Mouse (Mus musculus): ENCODE results near the gene Hspa4l. TPM values are rescaled to one million over a fixed set of nuclear protein-coding genes. Genes with fewer than 3 reads are reported as not detected.

Hspa4l gene
- polyA plus RNA-seq, 1 experiment from 2014 or later = 10.3 TPM

DNA sequence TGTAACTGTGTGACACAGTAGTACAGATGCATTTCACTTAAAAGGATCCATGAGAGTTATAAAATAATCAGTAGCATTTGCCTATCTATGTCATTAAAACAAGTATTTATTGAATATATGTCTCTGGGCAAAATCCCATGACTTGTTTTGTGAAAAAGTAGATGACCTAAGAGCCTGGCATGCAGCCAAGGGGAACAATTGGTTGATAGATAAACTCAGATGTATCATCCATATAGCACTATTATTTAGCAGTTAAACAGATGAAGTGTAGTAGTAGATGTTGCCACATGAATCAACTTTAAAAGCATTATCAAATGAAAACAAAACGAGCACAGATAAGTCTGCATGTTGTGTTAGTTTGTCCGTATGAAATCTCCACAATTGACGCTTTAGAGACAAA lies 25.3 kb upstream of the Hspa4l start:
- no peak for ATAC-seq (replicated peaks; ENCODE audit: low FRiP score, low read depth)
- no peaks in the 10 kb centered on the region for H3K9me3 ChIP-seq (replicated peaks; ENCODE audit: low read length)
- H3K4me1 ChIP-seq (replicated peaks; ENCODE audit: insufficient read depth, low read length) = no peaks in the 10 kb centered on the region
- no peak overlapping the region for H3K9ac ChIP-seq (ENCODE audit: low read depth, low read length)
- 69% methylated on average over 3 of the region's 3 CpGs for WGBS
- DNase-seq (ENCODE audit: low spot score) = no peak
- no peaks in the 10 kb centered on the region for H3K36me3 ChIP-seq (ENCODE audit: insufficient read depth, low read length)
- no peak overlapping the region for H3K4me2 ChIP-seq (ENCODE audit: low read length)
- no peak overlapping the region for H3K4me3 ChIP-seq (replicated peaks; ENCODE audit: low read depth, low read length)
- TF ChIP-seq CTCF (IDR thresholded peaks at IDR 0.05; ENCODE audit: low read depth) = no peak
- H3K27ac ChIP-seq = no peak overlapping the region
- no peaks in the 10 kb centered on the region for H3K27me3 ChIP-seq (ENCODE audit: insufficient read depth, low read length)

DNA sequence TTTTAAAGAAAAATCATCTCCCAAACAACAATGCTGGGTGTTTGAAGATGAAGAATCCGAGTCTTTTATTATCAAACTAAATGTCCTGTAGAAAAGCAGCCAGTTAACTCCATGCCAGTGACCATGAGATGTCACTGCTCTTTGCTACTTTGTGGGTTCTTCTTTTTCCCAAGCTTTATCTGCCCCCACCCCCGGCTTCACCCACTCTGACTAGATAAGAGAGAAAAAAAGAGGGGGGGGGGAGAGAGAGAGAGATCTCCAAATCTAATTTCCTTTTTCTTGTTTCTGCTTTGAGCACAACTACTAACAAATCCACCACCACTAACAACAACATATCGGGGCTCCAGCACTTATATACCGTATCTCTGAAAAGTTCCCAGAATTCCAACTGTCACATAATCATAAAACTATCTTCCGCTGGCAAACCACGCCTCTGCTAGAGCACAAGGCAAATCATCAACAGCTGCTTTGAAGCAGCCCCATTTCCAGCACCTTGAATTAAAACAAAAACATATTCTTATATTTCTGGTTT lies 5.8 kb upstream of the Hspa4l start:
- no peaks in the 10 kb centered on the region for H3K4me1 ChIP-seq (replicated peaks; ENCODE audit: insufficient read depth, low read length)
- no peak overlapping the region for H3K4me2 ChIP-seq (ENCODE audit: low read length)
- no peak overlapping the region for H3K9ac ChIP-seq (ENCODE audit: low read depth, low read length)
- H3K4me3 ChIP-seq (replicated peaks; ENCODE audit: low read depth, low read length) = no peak overlapping the region
- 67% methylated on average over 6 of the region's 6 CpGs for WGBS
- no peak overlapping the region for H3K27ac ChIP-seq
- H3K27me3 ChIP-seq (ENCODE audit: insufficient read depth, low read length) = no peaks in the 10 kb centered on the region
- DNase-seq (ENCODE audit: low spot score) (no peak), ATAC-seq (replicated peaks; ENCODE audit: low FRiP score, low read depth) (no peak)
- no peak for TF ChIP-seq CTCF (IDR thresholded peaks at IDR 0.05; ENCODE audit: low read depth)
- no peaks in the 10 kb centered on the region for H3K9me3 ChIP-seq (replicated peaks; ENCODE audit: low read length)
- H3K36me3 ChIP-seq (ENCODE audit: insufficient read depth, low read length) = no peaks in the 10 kb centered on the region

DNA sequence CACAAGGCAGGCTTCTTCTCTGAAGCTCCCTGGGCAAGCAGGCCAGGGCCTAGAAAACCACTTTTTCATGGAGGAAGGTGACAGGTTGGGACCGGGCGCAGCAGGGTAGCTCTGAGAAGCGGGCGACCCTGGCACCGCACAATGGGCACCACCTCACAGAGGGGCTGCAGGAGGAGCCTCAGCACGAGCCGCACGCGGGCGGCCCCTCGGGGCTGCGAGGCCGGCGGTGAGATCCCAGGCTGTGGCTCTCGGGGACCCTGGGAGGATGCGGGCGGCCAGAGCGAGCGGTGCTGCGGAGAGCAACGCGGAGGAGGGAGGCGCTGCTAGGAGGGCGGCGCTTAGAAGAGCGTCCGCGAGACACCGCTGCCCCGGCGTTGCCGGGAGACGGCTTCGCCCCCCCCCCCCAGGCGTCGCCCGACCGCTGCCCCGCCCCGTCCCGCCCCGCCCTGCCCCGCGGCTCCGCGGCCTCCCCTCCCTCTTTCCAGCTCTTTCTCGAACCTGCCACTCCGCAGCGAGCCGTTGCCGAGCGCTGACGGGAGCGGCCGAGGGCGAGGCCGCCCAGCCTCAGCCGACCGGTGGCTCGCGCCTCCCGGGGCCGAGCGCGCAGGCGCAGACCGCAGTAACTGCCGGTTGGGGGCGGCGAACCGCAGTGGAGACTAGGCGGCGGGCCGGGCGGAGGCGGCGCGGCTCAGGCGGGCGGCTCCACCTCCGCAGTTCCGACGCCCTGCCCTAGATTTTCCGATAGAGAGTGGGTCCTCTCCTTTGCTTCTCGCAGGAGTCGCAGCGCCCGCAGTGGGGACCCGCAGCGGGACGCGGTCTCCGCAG lies 753 bp downstream of the Hspa4l start:
- no peaks in the 10 kb centered on the region; the same call in 1 of the 2 replicates for H3K4me1 ChIP-seq (replicated peaks; ENCODE audit: insufficient read depth, low read length)
- H3K4me2 ChIP-seq (ENCODE audit: low read length) = peak overlapping the region; percentile 99
- under 1% methylated on average over 41 of the region's 93 CpGs for WGBS
- peak overlapping the region; percentile 67 for H3K9ac ChIP-seq (ENCODE audit: low read depth, low read length)
- H3K27ac ChIP-seq = peak overlapping the region; percentile 57
- TF ChIP-seq CTCF (IDR thresholded peaks at IDR 0.05; ENCODE audit: low read depth) = no peak
- ATAC-seq (replicated peaks; ENCODE audit: low FRiP score, low read depth) = peak; percentile 94
- H3K9me3 ChIP-seq (replicated peaks; ENCODE audit: low read length) = no peaks in the 10 kb centered on the region
- no peaks in the 10 kb centered on the region for H3K27me3 ChIP-seq (ENCODE audit: insufficient read depth, low read length)
- peak; percentile 89 for DNase-seq (ENCODE audit: low spot score)
- H3K4me3 ChIP-seq (replicated peaks; ENCODE audit: low read depth, low read length) = peak overlapping the region; percentile 68
- H3K36me3 ChIP-seq (ENCODE audit: insufficient read depth, low read length) = no peaks in the 10 kb centered on the region

DNA sequence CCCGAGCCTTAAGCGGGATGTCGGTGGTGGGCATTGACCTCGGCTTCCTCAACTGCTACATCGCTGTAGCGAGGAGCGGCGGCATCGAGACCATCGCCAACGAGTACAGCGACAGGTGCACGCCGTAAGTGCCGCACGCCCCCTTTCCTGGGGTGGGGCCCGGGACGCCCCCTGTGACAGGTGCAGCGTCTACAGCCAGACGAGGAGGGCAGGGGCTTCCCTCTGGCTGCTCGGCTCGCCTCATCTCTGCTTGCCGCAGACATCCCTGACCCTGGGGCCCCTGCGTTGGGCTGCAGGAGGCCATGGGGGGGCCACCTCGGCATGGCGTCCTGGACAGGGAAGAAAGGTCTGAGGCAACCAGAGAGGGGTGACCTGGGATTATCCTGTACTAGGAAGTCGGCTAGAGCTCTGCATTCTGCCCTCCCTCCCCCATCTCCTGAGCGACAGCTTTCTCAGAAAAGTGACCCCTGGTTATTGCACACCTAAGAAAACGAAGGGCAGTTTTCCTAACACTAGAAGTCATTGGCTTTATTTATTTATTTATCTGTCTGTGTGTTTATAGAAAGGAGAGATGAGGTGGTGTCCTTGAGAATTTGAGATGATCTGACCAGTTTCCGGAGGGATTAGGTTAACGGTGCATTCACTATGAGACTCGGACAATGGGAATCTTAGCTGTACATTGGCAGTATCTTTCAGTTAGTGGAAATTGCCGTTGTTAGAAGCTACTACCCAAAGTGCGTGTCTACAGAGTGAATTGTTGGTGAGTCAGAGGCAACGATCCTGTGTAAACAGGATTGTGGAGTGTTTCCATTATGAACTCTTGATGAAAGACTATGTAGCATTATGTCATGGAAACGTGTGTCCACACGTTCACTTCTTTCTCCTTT lies 1.6 kb downstream of the Hspa4l start:
- ATAC-seq (replicated peaks; ENCODE audit: low FRiP score, low read depth) = peak; percentile 30; the same call in 1 of the 2 replicates
- TF ChIP-seq CTCF (IDR thresholded peaks at IDR 0.05; ENCODE audit: low read depth) = no peak
- WGBS = 4% methylated on average over 37 of the region's 37 CpGs
- no peaks in the 10 kb centered on the region for H3K27me3 ChIP-seq (ENCODE audit: insufficient read depth, low read length)
- peak overlapping the region; percentile 57; the same call in 1 of the 2 replicates for H3K27ac ChIP-seq
- no peaks in the 10 kb centered on the region; the same call in 1 of the 2 replicates for H3K4me1 ChIP-seq (replicated peaks; ENCODE audit: insufficient read depth, low read length)
- no peaks in the 10 kb centered on the region for H3K9me3 ChIP-seq (replicated peaks; ENCODE audit: low read length)
- H3K4me2 ChIP-seq (ENCODE audit: low read length) = peak overlapping the region; percentile 99
- peak overlapping the region; percentile 68 for H3K4me3 ChIP-seq (replicated peaks; ENCODE audit: low read depth, low read length)
- H3K9ac ChIP-seq (ENCODE audit: low read depth, low read length) = peak overlapping the region; percentile 67
- no peaks in the 10 kb centered on the region for H3K36me3 ChIP-seq (ENCODE audit: insufficient read depth, low read length)
- peak; percentile 37 for DNase-seq (ENCODE audit: low spot score)

DNA sequence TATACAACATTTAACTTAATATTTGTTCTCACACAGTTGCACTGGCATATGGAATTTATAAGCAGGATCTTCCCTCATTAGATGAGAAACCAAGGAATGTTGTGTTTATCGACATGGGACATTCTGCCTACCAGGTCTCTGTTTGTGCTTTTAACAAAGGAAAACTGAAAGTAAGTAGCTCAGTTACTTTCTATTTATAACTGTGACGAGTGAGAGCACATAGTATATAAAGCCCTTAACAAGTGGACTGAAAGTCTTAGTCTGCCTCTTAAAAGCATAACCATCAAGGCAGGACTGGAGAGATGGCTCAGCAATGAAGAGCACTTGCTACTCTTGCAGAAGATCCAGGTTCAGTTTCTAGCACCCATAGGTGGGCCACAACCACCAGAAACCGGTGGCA lies 16.5 kb downstream of the Hspa4l start:
- H3K9ac ChIP-seq (ENCODE audit: low read depth, low read length) = no peak overlapping the region
- DNase-seq (ENCODE audit: low spot score) (no peak), ATAC-seq (replicated peaks; ENCODE audit: low FRiP score, low read depth) (no peak)
- no peak overlapping the region for H3K4me3 ChIP-seq (replicated peaks; ENCODE audit: low read depth, low read length)
- no peaks in the 10 kb centered on the region for H3K36me3 ChIP-seq (ENCODE audit: insufficient read depth, low read length)
- no peaks in the 10 kb centered on the region for H3K9me3 ChIP-seq (replicated peaks; ENCODE audit: low read length)
- no peak overlapping the region for H3K4me2 ChIP-seq (ENCODE audit: low read length)
- no peaks in the 10 kb centered on the region for H3K27me3 ChIP-seq (ENCODE audit: insufficient read depth, low read length)
- H3K27ac ChIP-seq = no peak overlapping the region
- no peaks in the 10 kb centered on the region for H3K4me1 ChIP-seq (replicated peaks; ENCODE audit: insufficient read depth, low read length)
- no peak for TF ChIP-seq CTCF (IDR thresholded peaks at IDR 0.05; ENCODE audit: low read depth)
- 90% methylated on average over 3 of the region's 3 CpGs for WGBS

DNA sequence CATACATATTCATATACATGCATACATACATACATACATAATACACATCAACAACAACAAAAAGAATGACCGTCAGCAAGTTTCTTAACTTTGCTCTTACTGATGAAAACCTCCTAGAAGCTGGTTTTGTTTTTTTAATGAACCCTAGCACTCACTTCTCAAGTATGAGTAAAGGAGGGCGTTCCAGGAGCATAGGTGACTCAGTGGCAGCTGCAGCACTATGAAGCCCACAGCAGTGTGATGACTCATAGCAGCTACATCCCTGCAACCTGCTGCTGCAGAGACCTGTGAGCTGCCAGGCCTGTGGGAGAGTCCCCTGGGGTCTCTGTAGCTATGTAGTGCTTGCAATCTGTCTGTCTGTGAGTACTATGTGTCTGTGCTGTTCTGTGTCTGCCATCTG lies 17.0 kb downstream of the Hspa4l start:
- Histone ChIP-seq H3K27me3 (ENCODE audit: insufficient read depth, low read length) (no peaks in the 10 kb centered on the region), H3K4me3 (replicated peaks; ENCODE audit: low read depth, low read length) (no peak overlapping the region), H3K4me2 (ENCODE audit: low read length) (no peak overlapping the region), H3K9me3 (replicated peaks; ENCODE audit: low read length) (no peaks in the 10 kb centered on the region), H3K27ac (no peak overlapping the region), H3K36me3 (ENCODE audit: insufficient read depth, low read length) (no peaks in the 10 kb centered on the region), H3K9ac (ENCODE audit: low read depth, low read length) (no peak overlapping the region), H3K4me1 (replicated peaks; ENCODE audit: insufficient read depth, low read length) (no peaks in the 10 kb centered on the region)
- 88% methylated on average over 2 of the region's 2 CpGs for WGBS
- no peak for DNase-seq (ENCODE audit: low spot score)
- TF ChIP-seq CTCF (IDR thresholded peaks at IDR 0.05; ENCODE audit: low read depth) = no peak
- no peak for ATAC-seq (replicated peaks; ENCODE audit: low FRiP score, low read depth)
